Mouse (Mus musculus) MEL (cell line): ENCODE data around the gene Pdia2.
"Not testable (repeated sequence)": the region's sequence is repeated elsewhere in the genome, so short reads cannot be mapped to it uniquely, and the experiment has no call there.

ENCODE experiments used
- CTCF ChIP-seq, 3 experiments: IDR thresholded peaks in 2 of 3; conservative IDR thresholded peaks in 1 of 3; 2 replicates each; pipeline ENCODE4 v1.5.1; 2011 to 2012; ENCODE audit warnings: low read length in 3 of 3, low read depth in 2 of 3, mild to moderate bottlenecking in 2 of 3, improper control_type of control experiment in 1 of 3, inconsistent platforms in 1 of 3, mixed read lengths in 1 of 3, moderate library complexity in 1 of 3; ENCODE audit not compliant: control insufficient read depth in 1 of 3, insufficient read depth in 1 of 3, poor library complexity in 1 of 3, severe bottlenecking in 1 of 3
- EP300 ChIP-seq, 2 experiments: IDR thresholded peaks; 2 replicates each; pipeline ENCODE4 v1.6.1; 2011; ENCODE audit warnings: improper control_type of control experiment in 2 of 2, low read length in 2 of 2, low read depth in 1 of 2, mild to moderate bottlenecking in 1 of 2
- ETS1 ChIP-seq: IDR thresholded peaks from 2 replicates; pipeline ENCODE4 v1.6.1; 2012; ENCODE audit warnings: low read depth, mild to moderate bottlenecking, inconsistent platforms, low read length, improper control_type of control experiment, moderate library complexity
- GABPA ChIP-seq: IDR thresholded peaks from 2 replicates; pipeline ENCODE4 v1.6.1; 2012; ENCODE audit warnings: low read depth, mild to moderate bottlenecking, inconsistent platforms, low read length, improper control_type of control experiment, moderate library complexity
- GATA1 ChIP-seq: IDR thresholded peaks from 2 replicates; pipeline ENCODE4 v1.6.1; 2011; ENCODE audit warnings: low read depth, low read length, improper control_type of control experiment
- MAX ChIP-seq: IDR thresholded peaks from 2 replicates; pipeline ENCODE4 v1.6.1; 2011; ENCODE audit warnings: low read length, improper control_type of control experiment
- NELFE ChIP-seq: IDR thresholded peaks from 2 replicates; pipeline ENCODE4 v1.6.1; 2011; ENCODE audit warnings: low read depth, low read length, improper control_type of control experiment
- POLR2A ChIP-seq, 2 experiments: IDR thresholded peaks; 2 replicates each; pipeline ENCODE4 v1.6.1; 2011 to 2012; ENCODE audit warnings: low read length in 2 of 2, mild to moderate bottlenecking in 2 of 2, control low read depth in 1 of 2, improper control_type of control experiment in 1 of 2, low read depth in 1 of 2, moderate library complexity in 1 of 2; ENCODE audit not compliant: control insufficient read depth in 1 of 2, insufficient read depth in 1 of 2, poor library complexity in 1 of 2
- TCF12 ChIP-seq: IDR thresholded peaks from 2 replicates; pipeline ENCODE4 v1.6.1; 2014; ENCODE audit warnings: low read depth, mild to moderate bottlenecking, inconsistent platforms, low read length, improper control_type of control experiment, moderate library complexity
- UBTF ChIP-seq: IDR thresholded peaks from 2 replicates; pipeline ENCODE4 v1.6.1; 2012; ENCODE audit warnings: low read depth, mild to moderate bottlenecking, inconsistent platforms, low read length, improper control_type of control experiment, moderate library complexity, borderline replicate concordance; ENCODE audit not compliant: insufficient read depth
- USF1 ChIP-seq: IDR thresholded peaks from 2 replicates; pipeline ENCODE4 v1.6.1; 2014; ENCODE audit warnings: low read depth, mild to moderate bottlenecking, inconsistent platforms, low read length, improper control_type of control experiment, moderate library complexity
- ZMIZ1 ChIP-seq: IDR thresholded peaks from 2 replicates; pipeline ENCODE4 v1.6.1; 2012; ENCODE audit warnings: low read depth, mild to moderate bottlenecking, inconsistent platforms, low read length, improper control_type of control experiment, moderate library complexity

GRCm38 (mm10) chr17:26191486-26191885 is 7.4 kb downstream of the Pdia2 start:
- TF ChIP-seq MAX; ETS1; CTCF (IDR thresholded peaks at IDR 0.05 in 2 of 3, conservative IDR thresholded peaks at IDR 0.05 in 1 of 3; ENCODE audit: control insufficient read depth in 1 of 3, insufficient read depth in 1 of 3, low read depth in 2 of 3, low read length in 3 of 3, poor library complexity in 1 of 3, severe bottlenecking in 1 of 3); UBTF; POLR2A (IDR thresholded peaks at IDR 0.05; ENCODE audit: control insufficient read depth in 1 of 2, insufficient read depth in 1 of 2, low read depth in 1 of 2, low read length in 2 of 2, poor library complexity in 1 of 2); TCF12; NELFE; EP300 (IDR thresholded peaks at IDR 0.05; ENCODE audit: low read depth in 1 of 2, low read length in 2 of 2); GABPA; ZMIZ1; USF1; GATA1: not testable (repeated sequence)
